In genomic region chr2:148419151-148419550, GRCm38 (mm10) we compare ENCODE assay signal across 24 mouse cellular contexts. TPM values are rescaled to one million over a fixed set of nuclear protein-coding genes. Genes with fewer than 3 reads are reported as not detected.
"Had no signal": no experiment of that assay in that cellular context is flagged by ENCODE, and none has a peak within 500 bp of the region (broad histone marks: within the 10 kb centered on the region; RNA-seq: fewer than 3 reads in every experiment).

No protein-coding gene starts in this region.

- H3K27ac ChIP-seq: liver, embryonic 12.5 days; liver, embryonic 14.5 days; midbrain, embryonic 10.5 days; midbrain, embryonic 12.5 days; neural tube, embryonic 13.5 days; neural tube, embryonic 15.5 days; stomach, embryonic 15.5 days had no signal

- H3K4me3 ChIP-seq: liver, embryonic 12.5 days; midbrain, embryonic 10.5 days; midbrain, embryonic 12.5 days; myocyte; neural tube, embryonic 13.5 days; neural tube, embryonic 15.5 days; stomach, embryonic 15.5 days had no signal

- H3K4me2 ChIP-seq: liver, embryonic 12.5 days; midbrain, embryonic 12.5 days; neural tube, embryonic 13.5 days; neural tube, embryonic 15.5 days; stomach, embryonic 15.5 days had no signal

- H3K36me3 ChIP-seq: liver, embryonic 12.5 days; midbrain, embryonic 10.5 days; midbrain, embryonic 12.5 days; neural tube, embryonic 13.5 days; neural tube, embryonic 15.5 days; stomach, embryonic 15.5 days had no signal

- H3K9me3 ChIP-seq: liver, embryonic 12.5 days; midbrain, embryonic 10.5 days; midbrain, embryonic 12.5 days; neural tube, embryonic 13.5 days; neural tube, embryonic 15.5 days; stomach, embryonic 15.5 days had no signal

- H3K4me1 ChIP-seq: liver, embryonic 12.5 days; midbrain, embryonic 10.5 days; midbrain, embryonic 12.5 days; neural tube, embryonic 13.5 days; neural tube, embryonic 15.5 days had no signal

- H3K9ac ChIP-seq: liver, embryonic 12.5 days; liver, embryonic 14.5 days; midbrain, embryonic 12.5 days; neural tube, embryonic 13.5 days; neural tube, embryonic 15.5 days; stomach, embryonic 15.5 days had no signal

- H3K27me3 ChIP-seq: liver, embryonic 12.5 days; midbrain, embryonic 12.5 days; neural tube, embryonic 13.5 days; neural tube, embryonic 15.5 days; stomach, embryonic 15.5 days had no signal

- DNase-seq: lung, adult 2 months; lung, postnatal 36 days; midbrain, embryonic 14.5 days; retina, postnatal 1 day; right cerebral cortex, adult 18-20 months; right cerebral cortex, postnatal 25 days; right cerebral cortex, postnatal 4 days; spleen, adult 18-20 months; thymus, adult 18-20 months; thymus, postnatal 14 days; thymus, postnatal 36 days had no signal

- ATAC-seq: liver, embryonic 12.5 days; midbrain, embryonic 16.5 days had no signal

RNA-seq across cellular contexts. Expression of gene Sstr4, which starts 24.0 kb away (rescaled TPM):
- total RNA-seq: liver, adult 2 months; megakaryocyte-erythroid progenitor cell, adult 5-6 weeks had no signal
- polyA plus RNA-seq: liver, adult 2 months; liver, embryonic 14.5 days; liver, embryonic 16.5 days; myocyte; thymus, postnatal 0 days had no signal
